Mouse (Mus musculus) kidney, adult 8-10 months (tissue): ENCODE results near the gene L3mbtl1.
A peak's percentile ranks its signal among the peaks of the same experiment; 100 is the strongest.

Experiments used
- DNase-seq, 2 experiments: peaks; one replicate each; pipeline ENCODE4 v3.0.0; 2022

L3mbtl1 gene

GRCm38 (mm10) chr2:162998528-162999230, 55.4 kb downstream of the L3mbtl1 start:
- DNase-seq, result peak in 1 of 2 experiments; percentile 71

DNA sequence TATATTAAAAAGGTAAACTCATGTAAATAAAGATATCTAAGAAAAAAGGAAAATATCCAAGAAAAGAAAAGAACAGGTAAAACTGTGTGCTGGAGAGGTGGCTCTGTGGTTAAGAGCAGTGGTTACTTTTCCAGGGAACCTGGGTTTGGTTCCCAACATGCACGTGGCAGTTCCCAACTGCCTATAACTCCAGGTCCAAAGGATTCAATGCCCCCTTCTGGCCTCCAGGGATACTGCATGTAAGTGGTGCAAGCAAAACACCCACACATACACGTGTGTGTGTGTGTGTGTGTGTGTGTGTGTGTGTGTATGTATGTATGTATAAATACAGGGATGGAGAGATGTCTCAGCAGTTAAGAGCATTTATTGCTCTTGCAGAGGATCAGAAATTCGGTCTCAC, 56.5 kb downstream of the L3mbtl1 start:
- DNase-seq, result peak in 1 of 2 experiments; percentile 66

- DNase-seq, result no peak
These were observed 57.8 kb downstream of the L3mbtl1 start for GRCm38 (mm10) chr2:163001071-163001470.

DNA sequence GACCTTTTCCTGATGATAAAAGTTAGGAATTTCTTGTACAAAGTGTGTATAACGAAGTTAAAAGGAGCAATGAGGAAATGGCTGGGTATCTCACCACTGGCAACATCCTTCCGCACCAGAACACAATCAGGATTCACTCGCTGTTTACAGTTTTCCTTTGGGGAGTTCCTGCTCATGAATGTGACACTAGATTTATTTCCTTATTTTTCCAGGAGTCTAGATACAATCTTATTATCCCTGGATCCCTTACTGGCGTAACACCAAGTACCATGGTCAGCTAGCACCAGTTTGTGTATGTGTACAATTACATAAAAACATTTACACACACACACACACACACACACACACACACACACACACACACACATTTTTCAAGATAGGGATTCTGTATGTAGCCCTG, 64.0 kb downstream of the L3mbtl1 start:
- DNase-seq, result no peak

GRCm38 (mm10) chr2:163016916-163017743, 73.9 kb downstream of the L3mbtl1 start, which contains the start of gene Ift52:
Ift52 (plus strand) TSS chr2:163017354.
- peak; percentile 88 to 93 for DNase-seq
